Mouse (Mus musculus) spleen, postnatal 4 days (tissue): ENCODE measurements around the gene Macrod2.

Source experiments
- DNase-seq, 2 experiments: peaks; one replicate each; pipeline ENCODE4 v3.0.0; 2022; ENCODE audit warnings: low spot score in 2 of 2

The Macrod2 gene

GRCm38 (mm10) chr2:141308406-141308805, 913.3 kb downstream of the Macrod2 start:
- DNase-seq, result no peak

GRCm38 (mm10) chr2:141312136-141312948, 917.2 kb downstream of the Macrod2 start:
- DNase-seq, result no peak

- DNase-seq, result no peak
Measured at GRCm38 (mm10) chr2:141315349-141315748, 920.2 kb downstream of the Macrod2 start.

DNA sequence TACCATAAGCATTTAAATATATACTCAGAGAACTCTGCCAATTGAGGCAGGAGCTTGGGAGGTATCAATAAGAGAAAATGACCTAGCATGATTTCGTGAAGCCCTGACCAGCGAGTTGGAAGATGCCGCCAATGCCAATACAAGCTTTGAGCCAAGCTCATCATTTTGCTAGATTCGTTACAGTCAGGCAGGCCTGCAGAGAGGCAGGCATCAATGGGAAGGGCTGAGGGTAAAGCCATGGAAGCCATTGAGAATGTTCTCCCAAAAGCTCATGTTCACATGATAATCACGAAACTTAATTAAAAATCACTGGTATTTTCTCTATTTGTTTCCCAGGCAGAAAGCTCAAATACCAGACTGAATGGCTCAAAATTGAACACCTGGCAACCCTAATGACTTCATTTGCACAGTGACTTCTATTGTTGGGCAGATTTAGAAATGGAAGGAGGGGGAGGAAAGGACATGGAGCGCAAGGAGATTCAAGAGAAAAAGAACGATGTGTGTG, 928.9 kb downstream of the Macrod2 start:
- no peak for DNase-seq

GRCm38 (mm10) chr2:141327296-141327695, 932.2 kb downstream of the Macrod2 start:
- no peak for DNase-seq

DNA sequence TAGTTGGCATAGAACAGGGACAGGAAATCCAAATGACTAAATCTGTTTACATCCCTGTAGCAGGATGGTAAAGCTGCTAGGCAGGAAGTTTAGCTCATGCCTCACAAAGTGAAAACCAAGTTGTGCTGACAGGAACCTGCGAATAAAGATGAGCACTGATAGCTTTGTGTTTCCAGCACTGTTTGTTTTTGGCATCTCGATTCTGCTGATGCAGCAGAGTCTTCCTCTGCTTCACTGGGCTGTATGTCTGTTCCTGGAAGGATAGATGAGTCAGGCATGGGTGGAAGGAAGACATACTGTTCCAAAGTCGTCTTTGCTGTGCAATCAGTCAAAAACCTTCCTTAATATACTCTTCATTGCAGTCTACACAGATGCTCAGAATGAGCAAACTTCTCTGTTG, 942.6 kb downstream of the Macrod2 start:
- no peak for DNase-seq

DNA sequence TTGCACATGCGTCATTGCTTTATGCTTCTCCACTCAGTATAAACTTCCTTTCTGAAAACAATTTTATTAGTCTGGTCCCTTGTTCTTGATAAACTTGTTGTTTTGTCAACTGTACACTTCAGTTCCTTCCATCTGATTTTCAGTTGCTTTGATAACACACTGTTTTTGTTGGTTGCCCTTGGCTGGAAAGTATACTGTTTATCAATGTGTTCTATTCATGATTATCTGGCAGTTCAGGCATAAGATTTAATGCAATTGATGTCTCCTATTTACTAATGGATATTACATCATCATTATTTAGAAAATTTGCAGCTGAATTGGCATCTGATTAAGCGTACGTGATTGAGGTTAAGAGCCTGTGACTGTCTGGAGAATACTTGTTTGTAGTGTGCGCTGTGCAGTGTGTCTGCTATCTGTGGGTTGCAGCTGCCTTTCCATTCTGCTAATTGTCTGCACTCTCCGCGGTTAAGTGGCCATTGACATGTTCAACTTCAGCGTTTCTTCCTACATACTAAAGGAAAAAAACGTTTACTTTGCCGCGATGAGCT, 949.0 kb downstream of the Macrod2 start:
- no peak for DNase-seq

DNA sequence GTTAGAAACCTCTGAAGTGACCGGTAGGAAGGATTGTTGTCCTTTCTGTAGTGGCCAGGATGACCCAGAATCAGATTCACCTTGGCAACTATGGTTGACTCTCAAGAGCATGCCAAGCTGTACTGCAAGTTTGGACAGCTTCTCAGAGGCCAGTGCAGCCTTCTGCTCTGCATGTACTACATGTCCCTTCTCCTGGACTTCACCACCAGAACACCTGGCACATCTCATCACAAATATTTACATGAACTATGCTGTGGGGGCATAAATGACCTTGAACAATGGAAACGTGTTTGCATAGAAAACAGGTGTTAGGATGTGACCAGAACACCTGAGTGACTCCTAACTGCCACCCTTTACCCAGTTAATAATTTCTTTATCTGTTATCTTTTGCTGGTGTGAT, 957.5 kb downstream of the Macrod2 start:
- no peak for DNase-seq

- DNase-seq, result no peak
Measured at GRCm38 (mm10) chr2:141388632-141389031, 993.5 kb downstream of the Macrod2 start.

DNA sequence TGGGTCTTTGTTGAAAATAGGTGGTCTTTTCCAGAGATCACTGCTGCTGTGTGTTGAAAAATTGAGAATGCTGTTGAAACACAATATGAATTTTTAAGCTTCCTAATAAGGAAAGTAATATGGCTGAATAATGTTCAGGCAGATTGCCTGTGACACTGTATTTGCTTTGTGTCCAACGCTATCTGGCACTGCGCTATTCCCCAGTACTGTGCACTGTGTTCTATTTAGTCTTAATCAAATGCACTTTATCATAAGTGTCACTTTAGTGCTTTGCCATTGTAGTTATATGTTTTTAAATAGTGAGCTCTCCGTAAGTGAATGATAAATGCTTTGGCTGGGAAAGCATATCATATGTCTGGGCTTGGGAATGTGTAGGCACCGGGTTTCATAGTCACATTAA, 996.1 kb downstream of the Macrod2 start:
- DNase-seq, result no peak

GRCm38 (mm10) chr2:141394806-141395205, 999.7 kb downstream of the Macrod2 start:
- DNase-seq, result no peak

DNA sequence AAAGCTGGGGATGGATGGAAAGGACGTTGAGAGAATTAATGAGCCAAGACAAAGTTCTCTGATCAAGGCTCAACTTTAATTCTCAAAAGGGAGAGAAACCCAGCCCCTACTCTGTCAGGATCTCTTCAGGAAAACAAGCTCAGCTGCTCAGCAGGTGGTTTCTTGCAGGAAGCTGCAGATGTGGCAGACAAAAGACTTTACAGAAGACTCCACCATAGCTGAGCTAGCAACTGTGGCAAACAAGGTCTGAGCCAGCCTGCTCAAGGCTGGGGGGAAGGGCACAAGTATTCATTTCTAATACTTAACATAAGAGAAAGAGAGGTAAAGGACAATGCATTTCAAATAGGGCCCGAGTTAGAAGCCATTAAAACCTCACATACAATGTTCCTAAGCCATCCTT, 1013.7 kb downstream of the Macrod2 start:
- DNase-seq, result no peak

DNA sequence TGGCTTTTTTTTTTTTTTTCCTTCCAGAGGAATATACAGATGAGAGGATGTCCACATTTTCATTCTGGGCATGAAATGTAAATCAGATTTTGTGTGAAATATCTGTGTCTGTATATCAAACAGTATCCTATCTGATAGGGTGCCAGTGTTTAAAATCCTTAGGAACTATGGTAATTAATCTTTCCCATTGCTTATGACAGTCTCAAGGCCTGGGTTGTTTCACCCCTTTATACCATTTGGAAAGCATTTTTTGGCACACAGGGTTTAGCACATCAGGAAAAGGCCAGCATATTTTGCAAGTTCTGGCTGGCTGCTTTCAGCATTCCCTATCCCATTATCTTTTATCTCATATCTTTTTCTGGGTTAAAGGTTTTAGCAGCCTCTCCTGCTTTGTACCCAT, 1021.3 kb downstream of the Macrod2 start:
- DNase-seq, result no peak

DNA sequence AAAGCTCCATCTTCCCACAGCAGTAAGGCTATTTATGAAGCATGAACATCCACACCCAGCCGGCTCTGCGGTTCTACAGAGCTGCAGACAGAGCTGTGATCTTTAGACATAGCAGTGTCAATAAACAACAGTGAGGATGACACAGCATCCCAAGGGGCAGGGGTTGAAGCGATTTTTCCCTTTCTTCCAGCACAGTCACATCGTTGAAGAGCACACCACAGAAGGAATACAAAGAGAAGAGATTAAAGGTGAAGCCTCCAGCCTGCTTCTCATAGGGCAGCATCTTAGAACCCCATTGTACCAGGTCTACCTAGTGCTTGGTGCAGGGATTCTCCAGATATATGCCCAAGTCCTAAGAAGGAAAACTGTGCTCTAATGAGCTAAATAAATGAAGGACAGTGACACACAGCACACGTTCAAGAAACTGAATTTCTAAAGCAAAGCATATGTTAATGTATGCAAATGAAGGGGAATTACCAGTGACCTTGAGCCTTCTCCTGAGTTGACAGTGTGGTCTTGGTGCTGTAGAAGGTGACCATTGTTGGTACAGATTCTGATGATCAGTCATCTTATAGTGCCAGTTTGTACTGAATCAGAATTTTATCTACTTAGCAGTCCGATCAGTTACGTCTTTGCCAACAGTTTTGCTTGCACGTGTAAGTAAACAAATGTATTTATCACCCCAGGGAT, 1021.9 kb downstream of the Macrod2 start:
- DNase-seq, result no peak

GRCm38 (mm10) chr2:141419806-141420205, 1024.7 kb downstream of the Macrod2 start:
- DNase-seq, result no peak

DNA sequence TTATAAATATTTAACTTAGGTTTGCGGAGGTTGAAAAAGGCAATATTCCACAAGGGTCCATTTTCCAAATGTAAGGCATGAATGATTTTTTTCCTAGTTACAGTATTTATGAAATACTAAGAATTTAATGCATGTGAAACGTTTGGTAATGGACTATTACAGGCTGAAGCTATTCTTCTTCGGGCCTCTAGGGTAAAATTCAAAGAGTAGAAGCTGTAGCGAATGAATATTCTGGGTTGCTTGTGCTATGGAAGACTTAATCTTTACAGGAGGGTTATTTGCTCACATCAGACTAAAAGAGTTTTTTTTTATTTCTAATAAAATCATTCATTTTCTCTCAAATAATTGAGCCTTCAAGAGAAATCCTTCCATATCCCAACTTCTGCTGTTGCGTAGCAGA, 1039.0 kb downstream of the Macrod2 start:
- no peak for DNase-seq

GRCm38 (mm10) chr2:141434731-141435570, 1039.8 kb downstream of the Macrod2 start:
- no peak for DNase-seq

GRCm38 (mm10) chr2:141441896-141442295, 1046.8 kb downstream of the Macrod2 start:
- no peak for DNase-seq

GRCm38 (mm10) chr2:141449078-141449680, 1054.1 kb downstream of the Macrod2 start:
- DNase-seq, result no peak

DNA sequence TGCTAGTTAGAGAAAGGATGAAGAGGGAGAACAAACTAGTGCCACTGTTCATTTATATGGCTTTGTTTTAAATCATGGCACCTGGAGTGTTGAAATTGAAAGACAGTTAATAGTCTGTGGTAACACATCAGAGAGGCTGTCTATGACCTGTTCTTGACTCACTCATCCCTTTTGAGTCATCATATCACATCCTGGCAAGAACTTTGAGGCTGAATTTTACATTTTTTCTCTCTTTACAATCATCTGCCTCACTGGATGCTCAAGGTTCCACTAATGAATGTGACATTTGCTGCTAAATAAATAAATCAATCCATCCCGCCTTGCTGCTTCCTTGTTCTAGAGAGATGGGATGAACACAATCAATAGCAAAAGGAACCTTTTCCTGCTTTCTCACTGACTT, 1068.8 kb downstream of the Macrod2 start:
- no peak for DNase-seq

DNA sequence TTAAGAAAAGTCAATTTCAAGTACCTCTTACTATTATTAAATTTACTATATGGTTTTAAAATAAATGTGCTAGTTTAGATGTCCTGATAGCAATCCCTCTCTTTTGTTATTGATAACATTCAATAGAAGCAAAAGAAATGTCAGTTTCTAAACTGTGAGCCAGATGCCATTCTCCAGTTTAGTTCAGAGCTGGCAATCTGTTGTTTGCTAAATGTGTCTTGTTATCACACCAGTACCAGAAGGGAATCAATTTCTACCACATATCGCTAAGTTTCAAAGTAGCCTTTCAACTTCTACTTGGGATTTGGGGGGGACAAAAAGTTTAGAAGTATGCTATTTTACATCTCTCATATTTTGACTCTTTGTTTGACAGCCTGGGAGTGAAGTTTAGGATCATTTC, 1077.7 kb downstream of the Macrod2 start:
- no peak for DNase-seq
